Mouse (Mus musculus) kidney, adult 10 weeks (tissue): ENCODE results near the gene Gpc3. TPM values are rescaled to one million over a fixed set of nuclear protein-coding genes. Genes with fewer than 3 reads are reported as not detected.

Experiments used
- polyA plus RNA-seq: library from polyadenylated mRNA; stranded (reverse); fragments of 350-450 nt; fragmentation: Illumina TruSeq; extraction: RNeasy Lipid Tissue Mini Kit (QIAGEN cat#74804); gene quantifications from one replicate; pipeline ENCODE4 v1.2.3, GENCODE M21; 2014; ENCODE audit warnings: low read depth, low replicate concordance

The Gpc3 gene
- 20.9 TPM for polyA plus RNA-seq

GRCm38 (mm10) chrX:52613328-52614030, at the start of gene Gpc3:
Gene Gpc3, minus strand, starts transcription at chrX:52613950.

Other genes with a start within 250 kb of the Gpc3 start
- gene Ccdc160, start 177.2 kb upstream of the Gpc3 start, polyA plus RNA-seq, result 16.7 TPM